Mouse (Mus musculus) midbrain, postnatal 0 days (tissue): ENCODE results near the gene Gjc1. TPM values are rescaled to one million over a fixed set of nuclear protein-coding genes. Genes with fewer than 3 reads are reported as not detected.
A peak's percentile ranks its signal among the peaks of the same experiment; 100 is the strongest.

Experiments used
- ATAC-seq: fragments of 200-750 bp; cut with Nextera tagmentation; 2 replicates; pipeline ENCODE4 v1.8.0; 2017; ENCODE audit warnings: moderate number of reproducible peaks, mild to moderate bottlenecking, moderate TSS enrichment, moderate library complexity; ENCODE audit not compliant: low FRiP score
- DNase-seq: peaks from one replicate; pipeline ENCODE4 v3.0.0-alpha.2; 2015; ENCODE audit warnings: low spot score
- H3K27ac ChIP-seq: fragments of 300-500 bp; sonication (generic); 2 replicates; pipeline ENCODE4 v1.5.1; 2014; ENCODE audit warnings: low read depth, mild to moderate bottlenecking, low read length, mixed read lengths
- H3K27me3 ChIP-seq: fragments of 300-500 bp; sonication (generic); 2 replicates; pipeline ENCODE4 v1.6.1; 2014; ENCODE audit warnings: low read length, control low read depth, mixed read lengths; ENCODE audit not compliant: insufficient read depth
- H3K36me3 ChIP-seq: fragments of 300-500 bp; sonication (generic); 2 replicates; pipeline ENCODE4 v1.6.1; 2014; ENCODE audit warnings: low read length, control low read depth, mixed read lengths; ENCODE audit not compliant: insufficient read depth
- H3K4me1 ChIP-seq: fragments of 300-500 bp; sonication (generic); 2 replicates; pipeline ENCODE4 v1.6.1; 2014; ENCODE audit warnings: mild to moderate bottlenecking, control low read depth, antibody characterized with exemption, low read length, mixed read lengths; ENCODE audit not compliant: insufficient read depth
- H3K4me2 ChIP-seq: fragments of 300-500 bp; sonication (generic); 2 replicates; pipeline ENCODE4 v1.6.1; 2014; ENCODE audit warnings: low read depth, mild to moderate bottlenecking, low read length, mixed read lengths; ENCODE audit not compliant: poor library complexity, severe bottlenecking
- H3K4me3 ChIP-seq: fragments of 300-500 bp; sonication (generic); 2 replicates; pipeline ENCODE4 v1.5.1; 2014; ENCODE audit warnings: low read depth, mild to moderate bottlenecking, low read length, moderate library complexity
- H3K9ac ChIP-seq: fragments of 300-500 bp; sonication (generic); replicated peaks from 2 replicates; pipeline ENCODE4 v1.6.1; 2014; ENCODE audit warnings: mild to moderate bottlenecking, low read length, moderate library complexity, mixed read lengths; ENCODE audit not compliant: poor library complexity, severe bottlenecking
- H3K9me3 ChIP-seq: fragments of 300-500 bp; sonication (generic); 2 replicates; pipeline ENCODE4 v1.6.1; 2016; ENCODE audit warnings: low read length, control low read depth
- CTCF ChIP-seq: IDR thresholded peaks from 2 replicates; pipeline ENCODE4 v1.5.1; 2016; ENCODE audit warnings: antibody characterized with exemption, mild to moderate bottlenecking
- WGBS: fragments of 180-500 bp; shearing (Covaris S2); extraction: QIAGEN DNeasy Blood & Tissue Kit; methylation state at CpG from one replicate; pipeline ENCODE4 v1.1.7; 2014; 5-methylcytosine and 5-hydroxymethylcytosine counted together
- polyA plus RNA-seq: library from polyadenylated mRNA; unstranded; fragments of >200 nt; fragmentation: Nextera tagmentation; extraction: Ambion mirVana; gene quantifications from 2 replicates; pipeline ENCODE4 v1.2.1, GENCODE M21; 2015
- total RNA-seq: library from RNA; depleted of rRNA; stranded (reverse); fragments of >200 nt; gene quantifications from 2 replicates; pipeline ENCODE4 v1.2.3, GENCODE M21; 2014

The Gjc1 gene
- total and polyA plus RNA-seq, 2 experiments from 2014 or later = 14.8 to 18.8 TPM

GRCm38 (mm10) chr11:102835549-102835948, 16.0 kb upstream of the Gjc1 start, which contains the start of gene Higd1b:
TSS of gene Higd1b (plus strand) at chr11:102835849.
- H3K4me1 ChIP-seq = no peaks in the 10 kb centered on the region
- H3K4me3 ChIP-seq = no peak within 1 kb of the TSS
- DNase-seq = no peak
- 0 out of 2 replicates have a peak within 1 kb of the TSS, but pooled peaks have one; percentile 13 for H3K27ac ChIP-seq
- 76% methylated on average over 4 of the region's 4 CpGs for WGBS
- no peak within 1 kb of the TSS for H3K9ac ChIP-seq
- no peak for ATAC-seq
- H3K27me3 ChIP-seq = no peaks in the 10 kb centered on the region
- no peaks in the 10 kb centered on the region for H3K9me3 ChIP-seq
- H3K4me2 ChIP-seq = no peak within 1 kb of the TSS
- H3K36me3 ChIP-seq = peaks cover 38% of the 10 kb centered on the region
- no peak for TF ChIP-seq CTCF

- Histone ChIP-seq H3K36me3 (peaks cover 26% of the 10 kb centered on the region), H3K4me1 (no peaks in the 10 kb centered on the region), H3K27me3 (no peaks in the 10 kb centered on the region), H3K9ac (peak overlapping the region; percentile 42; the same call in 1 of the 2 replicates), H3K4me3 (no peak overlapping the region), H3K27ac (no peak overlapping the region), H3K9me3 (no peaks in the 10 kb centered on the region), H3K4me2 (no peak overlapping the region)
- no peak for TF ChIP-seq CTCF
- no peak for DNase-seq
- 88% methylated on average over 10 of the region's 10 CpGs for WGBS
- no peak for ATAC-seq
Observed at GRCm38 (mm10) chr11:102834219-102834618, 14.7 kb upstream of the Gjc1 start.

GRCm38 (mm10) chr11:102832700-102833297, 13.3 kb upstream of the Gjc1 start:
- Histone ChIP-seq H3K9me3 (no peaks in the 10 kb centered on the region), H3K36me3 (peaks cover 12% of the 10 kb centered on the region), H3K4me3 (no peak overlapping the region), H3K27ac (no peak overlapping the region), H3K9ac (no peak overlapping the region), H3K4me2 (no peak overlapping the region), H3K4me1 (peaks cover 2% of the 10 kb centered on the region; the same call in 1 of the 2 replicates), H3K27me3 (no peaks in the 10 kb centered on the region)
- TF ChIP-seq CTCF = no peak
- no peak for DNase-seq
- WGBS = 69% methylated on average over 18 of the region's 18 CpGs
- no peak for ATAC-seq

GRCm38 (mm10) chr11:102830276-102830675, 10.8 kb upstream of the Gjc1 start:
- Histone ChIP-seq H3K27ac (no peak overlapping the region), H3K4me2 (no peak overlapping the region), H3K36me3 (no peaks in the 10 kb centered on the region), H3K9me3 (no peaks in the 10 kb centered on the region), H3K4me1 (peaks cover 3% of the 10 kb centered on the region; the same call in 1 of the 2 replicates), H3K27me3 (no peaks in the 10 kb centered on the region), H3K4me3 (no peak overlapping the region), H3K9ac (no peak overlapping the region)
- TF ChIP-seq CTCF = no peak
- DNase-seq = no peak
- 76% methylated on average over 4 of the region's 4 CpGs for WGBS
- no peak for ATAC-seq

- no peaks in the 10 kb centered on the region for H3K27me3 ChIP-seq
- peaks cover 3% of the 10 kb centered on the region; the same call in 1 of the 2 replicates for H3K4me1 ChIP-seq
- no peak overlapping the region for H3K4me2 ChIP-seq
- DNase-seq (no peak), ATAC-seq (no peak)
- no peak for TF ChIP-seq CTCF
- no peak overlapping the region for H3K27ac ChIP-seq
- no peak overlapping the region for H3K4me3 ChIP-seq
- no peak overlapping the region for H3K9ac ChIP-seq
- H3K9me3 ChIP-seq = no peaks in the 10 kb centered on the region
- no peaks in the 10 kb centered on the region for H3K36me3 ChIP-seq
- 59% methylated on average over 4 of the region's 4 CpGs for WGBS
Observed at GRCm38 (mm10) chr11:102827097-102827496, 7.6 kb upstream of the Gjc1 start.

- TF ChIP-seq CTCF = no peak
- ATAC-seq = no peak
- DNase-seq = no peak
- Histone ChIP-seq H3K27me3 (no peaks in the 10 kb centered on the region), H3K4me2 (no peak overlapping the region), H3K4me3 (no peak overlapping the region), H3K4me1 (peaks cover 3% of the 10 kb centered on the region; the same call in 1 of the 2 replicates), H3K36me3 (no peaks in the 10 kb centered on the region), H3K9ac (no peak overlapping the region), H3K27ac (no peak overlapping the region), H3K9me3 (no peaks in the 10 kb centered on the region)
- WGBS = 73% methylated on average over 2 of the region's 2 CpGs
Observed at GRCm38 (mm10) chr11:102826476-102826875, 7.0 kb upstream of the Gjc1 start.
